Comparison of ENCODE assay signal across 9 mouse cellular contexts in genomic region chr3:107188226-107188899, GRCm38 (mm10). TPM values are rescaled to one million over a fixed set of nuclear protein-coding genes. Genes with fewer than 3 reads are reported as not detected.
DNase-seq lines count a peak whose midpoint lies in the region; ATAC-seq and TF ChIP-seq lines count a peak whose summit lies in the region.
"Had no signal": no experiment of that assay in that cellular context is flagged by ENCODE, and none has a peak within 500 bp of the region (broad histone marks: within the 10 kb centered on the region; RNA-seq: fewer than 3 reads in every experiment).

No protein-coding gene starts in this region.

- H3K9ac ChIP-seq in forebrain, postnatal 0 days: no peak overlapping the region
- no peak overlapping the region for H3K9ac ChIP-seq in kidney, postnatal 0 days (ENCODE audit: low read depth, low read length)
- H3K9ac ChIP-seq in lung, embryonic 14.5 days: no peak overlapping the region

- peak; percentile 89 for ATAC-seq in forebrain, postnatal 0 days
- ATAC-seq in kidney, postnatal 0 days (replicated peaks; ENCODE audit: low FRiP score, low read depth): no peak
- ATAC-seq in lung, embryonic 14.5 days (ENCODE audit: insufficient read depth): peak; percentile 56; the same call in 1 of the 2 replicates
- no peak for ATAC-seq in megakaryocyte-erythroid progenitor cell, adult 5-6 weeks (replicated peaks; ENCODE audit: low FRiP score, low TSS enrichment, poor library complexity, severe bottlenecking)

- H3K4me2 ChIP-seq in forebrain, postnatal 0 days (ENCODE audit: low read depth): no peak overlapping the region
- H3K4me2 ChIP-seq in kidney, postnatal 0 days (ENCODE audit: low read length): no peak overlapping the region
- no peak overlapping the region for H3K4me2 ChIP-seq in lung, embryonic 14.5 days

- no peaks in the 10 kb centered on the region for H3K36me3 ChIP-seq in forebrain, postnatal 0 days (ENCODE audit: insufficient read depth)
- no peaks in the 10 kb centered on the region for H3K36me3 ChIP-seq in kidney, postnatal 0 days (ENCODE audit: insufficient read depth, low read length)
- no peaks in the 10 kb centered on the region for H3K36me3 ChIP-seq in lung, embryonic 14.5 days (ENCODE audit: insufficient read depth)

- no peak overlapping the region for H3K4me3 ChIP-seq in gastrocnemius, adult 2 months
- H3K4me3 ChIP-seq in forebrain, postnatal 0 days (ENCODE audit: low read depth, low read length): no peak overlapping the region
- no peak overlapping the region for H3K4me3 ChIP-seq in kidney, postnatal 0 days (replicated peaks; ENCODE audit: low read depth, low read length)
- no peak overlapping the region for H3K4me3 ChIP-seq in lung, embryonic 14.5 days (ENCODE audit: low read depth, low read length)

- intact Hi-C loops in gastrocnemius, adult 2 months (cut with DNase I): loop anchor here (1.0 kb wide), 1 partner anchor 94 kb away; no protein-coding TSS in a partner anchor

- 44% methylated on average over 6 of the region's 6 CpGs for WGBS in forebrain, postnatal 0 days
- WGBS in kidney, postnatal 0 days: 42% methylated on average over 6 of the region's 6 CpGs
- whole genome bisulfite sequencing in lung, embryonic 14.5 days: 29% methylated on average over 6 of the region's 6 CpGs

- no peaks in the 10 kb centered on the region for H3K9me3 ChIP-seq in forebrain, postnatal 0 days (ENCODE audit: low read length)
- H3K9me3 ChIP-seq in kidney, postnatal 0 days (replicated peaks; ENCODE audit: low read length): no peaks in the 10 kb centered on the region
- no peaks in the 10 kb centered on the region for H3K9me3 ChIP-seq in lung, embryonic 14.5 days (ENCODE audit: low read depth, low read length)

- H3K27me3 ChIP-seq in forebrain, postnatal 0 days (ENCODE audit: insufficient read depth, low read length): no peaks in the 10 kb centered on the region
- no peaks in the 10 kb centered on the region for H3K27me3 ChIP-seq in kidney, postnatal 0 days (ENCODE audit: insufficient read depth, low read length)
- no peaks in the 10 kb centered on the region for H3K27me3 ChIP-seq in lung, embryonic 14.5 days (ENCODE audit: insufficient read depth, low read length)

- TF ChIP-seq POLR2A in brain, embryonic 14.5 days (IDR thresholded peaks at IDR 0.05; ENCODE audit: borderline replicate concordance, extremely low read depth, insufficient read depth, insufficient read length, poor library complexity, severe bottlenecking): no peak

- no peaks in the 10 kb centered on the region for H3K4me1 ChIP-seq in forebrain, postnatal 0 days (ENCODE audit: insufficient read depth)
- no peaks in the 10 kb centered on the region for H3K4me1 ChIP-seq in kidney, postnatal 0 days (replicated peaks; ENCODE audit: insufficient read depth, low read length)
- H3K4me1 ChIP-seq in lung, embryonic 14.5 days (ENCODE audit: insufficient read depth): no peaks in the 10 kb centered on the region

- TF ChIP-seq CTCF in gastrocnemius, adult 2 months (IDR thresholded peaks at IDR 0.05): peak; percentile 76
- TF ChIP-seq CTCF in brain, embryonic 14.5 days (IDR thresholded peaks at IDR 0.05; ENCODE audit: borderline replicate concordance, extremely low read depth, insufficient read depth, insufficient read length): peak; percentile 95
- TF ChIP-seq CTCF in forebrain, postnatal 0 days (IDR thresholded peaks at IDR 0.05; ENCODE audit: low read depth): peak; percentile 96
- peak; percentile 73 for TF ChIP-seq CTCF in kidney, postnatal 0 days (IDR thresholded peaks at IDR 0.05; ENCODE audit: low read depth)
- peak; percentile 80 for TF ChIP-seq CTCF in lung, embryonic 14.5 days (IDR thresholded peaks at IDR 0.05; ENCODE audit: low read depth)

- DNase-seq in gastrocnemius, adult 2 months: peak; percentile 35
- DNase-seq in gastrocnemius, adult 8-10 months (ENCODE audit: low spot score in 2 of 2): no peak
- DNase-seq in brain, embryonic 14.5 days (ENCODE audit: low read depth): peak; percentile 85
- DNase-seq in forebrain, postnatal 0 days: peak; percentile 89
- peak; percentile 59 for DNase-seq in kidney, postnatal 0 days (ENCODE audit: low spot score)
- DNase-seq in lung, embryonic 14.5 days: peak; percentile 75
- peak; percentile 74 for DNase-seq in right cerebral cortex, adult 18-20 months

- H3K27ac ChIP-seq in gastrocnemius, adult 2 months: no peak overlapping the region
- no peak overlapping the region for H3K27ac ChIP-seq in forebrain, postnatal 0 days (ENCODE audit: low read depth, low read length)
- H3K27ac ChIP-seq in kidney, postnatal 0 days: no peak overlapping the region
- H3K27ac ChIP-seq in lung, embryonic 14.5 days (ENCODE audit: low read depth): no peak overlapping the region

RNA-seq across cellular contexts. Expression of gene Kcna10, which starts 5.5 kb away (rescaled TPM):
- total RNA-seq in gastrocnemius, adult 2 months (2021): under 1 TPM in 1 of 2 experiments, not detected in 1; 0.11 TPM
- not detected for total RNA-seq in gastrocnemius, adult 8-10 months (2022)
- not detected in 2 replicates for polyA plus RNA-seq in brain, embryonic 14.5 days (2012; rRNA removed)
- not detected in 2 replicates for total RNA-seq in forebrain, postnatal 0 days (2014; rRNA removed)
- polyA plus RNA-seq in forebrain, postnatal 0 days (2015; fragmentation: Nextera tagmentation; extraction: Ambion mirVana): not detected in 2 replicates
- not detected in 2 replicates for polyA plus RNA-seq in kidney, postnatal 0 days (2015; fragmentation: Nextera tagmentation; extraction: Ambion mirVana)
- polyA plus RNA-seq in lung, embryonic 14.5 days (2014; fragmentation: Nextera tagmentation; extraction: Ambion mirVana): not detected in 2 replicates
- not detected in 2 replicates for total RNA-seq in megakaryocyte-erythroid progenitor cell, adult 5-6 weeks (2014; fragmentation: Nextera tagmentation)
- not detected in 2 replicates for total RNA-seq in megakaryocyte-erythroid progenitor cell, adult 5-6 weeks (2017)
- total RNA-seq: layer of hippocampus, postnatal 25 days had no signal

RNA-seq across cellular contexts. Expression of gene Cym, which starts 33.2 kb away (rescaled TPM):
- total RNA-seq in gastrocnemius, adult 2 months (2021): not detected
- not detected for total RNA-seq in gastrocnemius, adult 8-10 months (2022)
- 0.64 and 0.90 TPM in 2 replicates for polyA plus RNA-seq in brain, embryonic 14.5 days (2012; rRNA removed)
- total RNA-seq in forebrain, postnatal 0 days (2014; rRNA removed): not detected in 2 replicates
- not detected in 2 replicates for polyA plus RNA-seq in forebrain, postnatal 0 days (2015; fragmentation: Nextera tagmentation; extraction: Ambion mirVana)
- 0.93 and 1.2 TPM in 2 replicates for polyA plus RNA-seq in kidney, postnatal 0 days (2015; fragmentation: Nextera tagmentation; extraction: Ambion mirVana)
- 139 and 158 TPM in 2 replicates for polyA plus RNA-seq in lung, embryonic 14.5 days (2014; fragmentation: Nextera tagmentation; extraction: Ambion mirVana)
- total RNA-seq in megakaryocyte-erythroid progenitor cell, adult 5-6 weeks (2014; fragmentation: Nextera tagmentation): not detected in 2 replicates
- not detected in 2 replicates for total RNA-seq in megakaryocyte-erythroid progenitor cell, adult 5-6 weeks (2017)
- total RNA-seq: layer of hippocampus, postnatal 25 days had no signal

RNA-seq across cellular contexts. Expression of gene A630076J17Rik, which starts 42.1 kb away (rescaled TPM):
- not detected for total RNA-seq in gastrocnemius, adult 2 months (2021)
- not detected for total RNA-seq in gastrocnemius, adult 8-10 months (2022)
- polyA plus RNA-seq in brain, embryonic 14.5 days (2012; rRNA removed): not detected in 2 replicates
- not detected in 2 replicates for total RNA-seq in forebrain, postnatal 0 days (2014; rRNA removed)
- polyA plus RNA-seq in forebrain, postnatal 0 days (2015; fragmentation: Nextera tagmentation; extraction: Ambion mirVana): not detected in 2 replicates
- not detected in 2 replicates for polyA plus RNA-seq in kidney, postnatal 0 days (2015; fragmentation: Nextera tagmentation; extraction: Ambion mirVana)
- polyA plus RNA-seq in lung, embryonic 14.5 days (2014; fragmentation: Nextera tagmentation; extraction: Ambion mirVana): 0.43 and 0.54 TPM in 2 replicates
- total RNA-seq in megakaryocyte-erythroid progenitor cell, adult 5-6 weeks (2014; fragmentation: Nextera tagmentation): not detected in 2 replicates
- total RNA-seq in megakaryocyte-erythroid progenitor cell, adult 5-6 weeks (2017): not detected in 2 replicates
- total RNA-seq: layer of hippocampus, postnatal 25 days had no signal

RNA-seq across cellular contexts. Expression of gene Prok1, which starts 51.1 kb away (rescaled TPM):
- total RNA-seq in gastrocnemius, adult 2 months (2021): not detected
- total RNA-seq in gastrocnemius, adult 8-10 months (2022): not detected
- polyA plus RNA-seq in brain, embryonic 14.5 days (2012; rRNA removed): 0.53 and 0.78 TPM in 2 replicates
- 0.69 TPM in 1 of 2 replicates, not detected in the other for total RNA-seq in forebrain, postnatal 0 days (2014; rRNA removed)
- 0.15 TPM in 1 of 2 replicates, not detected in the other for polyA plus RNA-seq in forebrain, postnatal 0 days (2015; fragmentation: Nextera tagmentation; extraction: Ambion mirVana)
- polyA plus RNA-seq in kidney, postnatal 0 days (2015; fragmentation: Nextera tagmentation; extraction: Ambion mirVana): 0.09 and 0.17 TPM in 2 replicates
- 0.12 TPM in 1 of 2 replicates, not detected in the other for polyA plus RNA-seq in lung, embryonic 14.5 days (2014; fragmentation: Nextera tagmentation; extraction: Ambion mirVana)
- total RNA-seq in megakaryocyte-erythroid progenitor cell, adult 5-6 weeks (2014; fragmentation: Nextera tagmentation): not detected in 2 replicates
- total RNA-seq in megakaryocyte-erythroid progenitor cell, adult 5-6 weeks (2017): not detected in 2 replicates

Comparison
In these comparisons a context has a peak if more than half of its experiments do, and no peak if none do; other contexts are left out.
1. DNase-seq: peak in gastrocnemius, adult 2 months (single experiment), brain, embryonic 14.5 days (single experiment), forebrain, postnatal 0 days (single experiment), kidney, postnatal 0 days (single experiment), lung, embryonic 14.5 days (single experiment) and right cerebral cortex, adult 18-20 months (single experiment); none in gastrocnemius, adult 8-10 months (0 of 2).
2. ATAC-seq: peak in forebrain, postnatal 0 days (single experiment) and lung, embryonic 14.5 days (single experiment); none in kidney, postnatal 0 days (single experiment) and megakaryocyte-erythroid progenitor cell, adult 5-6 weeks (single experiment).
3. Peak in every context shown above with its lines, with median percentiles within 50 percentile points of each other: CTCF ChIP-seq.